Mouse (Mus musculus) testis, adult 2 months (tissue): ENCODE measurements around the gene Elane.

Experiments
- CTCF ChIP-seq: fragments of 200-500 bp; IDR thresholded peaks from 2 replicates; pipeline ENCODE4 v1.5.1; 2012; ENCODE audit warnings: low read depth, mild to moderate bottlenecking, inconsistent platforms, low read length, moderate library complexity; ENCODE audit not compliant: control insufficient read depth, insufficient read depth, insufficient replicate concordance
- POLR2A ChIP-seq: fragments of 200-500 bp; IDR thresholded peaks from 2 replicates; pipeline ENCODE4 v1.6.1; 2012; ENCODE audit warnings: low read depth, mild to moderate bottlenecking, inconsistent platforms, low read length, moderate library complexity; ENCODE audit not compliant: control insufficient read depth

- TF ChIP-seq CTCF: no peak
- no peak for TF ChIP-seq POLR2A
Observed at GRCm38 (mm10) chr10:79930826-79931186, 44.8 kb downstream of the Elane start.
